Mouse (Mus musculus): Measurements from ENCODE around the gene Asrgl1.
"Not testable (repeated sequence)": the region's sequence is repeated elsewhere in the genome, so short reads cannot be mapped to it uniquely, and the experiment has no call there.

The Asrgl1 gene

DNA sequence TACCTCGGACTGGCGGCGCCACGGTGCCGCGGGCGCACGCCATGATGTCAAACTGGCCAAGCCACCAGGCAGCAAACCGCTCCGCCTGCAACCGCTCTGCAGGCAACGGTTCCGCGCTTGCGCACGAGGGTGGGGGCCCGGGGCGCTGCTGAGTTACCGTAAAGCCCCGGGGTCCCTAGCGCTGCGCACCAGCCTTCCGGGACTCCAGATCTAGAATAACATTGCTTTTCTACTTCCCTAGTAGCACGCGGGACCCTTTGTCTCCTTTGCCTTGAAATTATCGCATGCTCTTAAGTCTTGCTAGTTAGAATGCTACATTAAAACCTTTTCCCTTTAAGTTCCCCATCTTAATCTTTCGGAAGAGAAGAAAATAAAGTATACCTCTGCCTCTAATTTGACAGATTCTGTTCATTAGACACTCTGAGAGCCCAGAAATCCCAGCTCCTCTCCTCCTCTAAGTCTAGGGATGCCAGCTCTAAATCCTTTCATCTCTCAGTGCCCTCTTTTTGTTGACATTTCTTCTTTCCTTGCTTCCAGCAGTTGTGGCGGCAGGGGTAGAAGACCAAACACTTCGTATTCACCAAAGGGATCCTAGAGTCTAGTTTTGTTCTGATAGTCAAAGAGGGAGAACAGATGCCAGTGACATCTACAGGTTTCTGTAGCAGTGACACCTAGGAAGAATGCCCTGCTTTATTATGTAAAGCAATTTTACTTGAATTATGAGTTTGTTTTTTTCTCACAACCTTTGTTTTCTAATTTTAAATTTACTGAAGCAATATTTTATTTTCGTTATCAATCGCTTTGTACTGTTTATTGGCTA, at the start of gene Asrgl1:
TSS of gene Asrgl1 (minus strand) at position 125 of the 820 bp plus-strand sequence.
- peak; percentile 70 to 93 for DNase-seq (ENCODE audit: low spot score in 2 of 2)

DNA sequence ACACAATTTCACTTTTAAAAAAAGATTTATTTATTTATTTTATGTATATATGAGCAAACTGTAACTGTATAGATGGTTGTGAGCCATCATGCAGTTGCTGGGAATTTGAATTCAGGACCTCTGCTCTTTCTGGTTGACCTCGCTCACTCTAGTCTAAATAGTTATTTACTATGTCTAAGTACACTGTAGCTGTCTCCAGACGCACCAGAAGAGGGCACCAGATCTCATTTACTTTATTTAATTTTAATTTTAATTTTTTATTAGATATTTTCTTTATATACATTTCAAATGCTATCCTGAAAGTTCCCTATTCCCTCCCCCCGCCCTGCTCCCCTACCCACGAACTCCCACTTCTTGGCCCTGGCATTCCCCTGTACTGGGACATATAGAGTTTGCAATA, 10.8 kb upstream of the Asrgl1 start:
- DNase-seq (ENCODE audit: low spot score in 2 of 2): no peak

- no peak for DNase-seq (ENCODE audit: low spot score in 2 of 2)
Measured at GRCm38 (mm10) chr19:9143639-9144125, 8.2 kb upstream of the Asrgl1 start.

DNA sequence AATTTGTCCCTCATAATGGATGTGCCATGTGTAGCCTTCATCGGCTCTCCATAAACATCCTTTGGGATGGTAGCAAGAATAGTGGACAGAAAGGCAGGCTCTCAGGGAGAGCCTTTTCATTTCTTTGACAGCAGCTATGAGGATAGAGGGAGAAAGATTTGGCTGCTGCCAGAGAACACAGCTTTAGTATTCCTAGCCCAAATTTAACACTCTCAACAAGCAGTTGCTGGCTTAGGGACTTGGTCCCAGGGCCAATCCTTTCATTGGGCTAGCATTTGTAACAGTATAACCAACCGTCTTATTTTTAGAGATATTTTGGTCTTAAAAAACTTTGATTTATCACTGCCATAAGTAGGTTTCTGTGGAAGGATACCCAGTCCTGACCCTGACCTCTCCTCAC, 7.8 kb upstream of the Asrgl1 start:
- DNase-seq (ENCODE audit: low spot score in 2 of 2): no peak

DNA sequence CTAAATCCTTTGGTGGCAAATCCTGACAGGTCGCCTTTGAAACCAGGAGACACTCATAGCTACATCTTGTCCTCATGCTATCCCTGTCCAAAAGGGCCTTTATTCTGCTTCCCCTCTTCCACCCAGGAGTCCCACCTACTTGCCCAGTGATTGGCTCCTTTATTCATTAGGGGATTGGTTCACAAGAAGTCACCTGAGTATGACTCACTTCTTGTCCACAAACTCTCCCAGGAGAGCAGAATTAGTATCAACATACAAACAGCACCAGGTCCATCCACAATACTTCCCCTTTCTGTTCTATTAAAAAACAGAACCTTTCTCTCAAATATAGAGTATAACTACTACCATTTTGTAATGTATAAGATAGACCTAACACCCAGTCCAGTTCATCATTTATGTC, 4.9 kb upstream of the Asrgl1 start:
- DNase-seq (ENCODE audit: low spot score in 2 of 2): not testable (repeated sequence)

DNA sequence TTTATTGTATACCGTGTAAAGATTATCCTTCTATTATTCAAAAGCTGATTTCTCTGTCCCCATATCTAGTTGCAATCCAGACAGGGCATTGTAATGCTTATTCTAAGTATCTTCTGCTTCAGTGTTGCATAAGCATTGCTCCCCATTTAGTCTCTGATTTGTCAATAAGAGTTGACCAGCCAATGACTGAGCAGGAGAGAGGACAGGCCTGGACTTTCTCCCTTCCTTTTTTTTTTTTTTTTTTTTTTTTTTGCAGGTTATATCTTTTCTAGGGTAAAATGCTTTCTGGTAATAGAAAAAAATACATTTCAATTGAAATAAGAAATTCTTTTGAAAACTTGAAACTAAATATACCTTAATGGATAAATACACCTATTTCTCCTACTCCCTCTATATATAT, 1.7 kb upstream of the Asrgl1 start:
- no peak for DNase-seq (ENCODE audit: low spot score in 2 of 2)

- peak; percentile 36 to 55 for DNase-seq (ENCODE audit: low spot score in 2 of 2)
Measured at GRCm38 (mm10) chr19:9134746-9135511, 507 bp downstream of the Asrgl1 start.

- DNase-seq (ENCODE audit: low spot score in 2 of 2): no peak
Measured at GRCm38 (mm10) chr19:9129996-9130395, 5.4 kb downstream of the Asrgl1 start.

- no peak for DNase-seq (ENCODE audit: low spot score in 2 of 2)
Measured at GRCm38 (mm10) chr19:9128499-9129194, 6.8 kb downstream of the Asrgl1 start.

- DNase-seq (ENCODE audit: low spot score in 2 of 2): not testable (repeated sequence)
Measured at GRCm38 (mm10) chr19:9123986-9124385, 11.4 kb downstream of the Asrgl1 start.

DNA sequence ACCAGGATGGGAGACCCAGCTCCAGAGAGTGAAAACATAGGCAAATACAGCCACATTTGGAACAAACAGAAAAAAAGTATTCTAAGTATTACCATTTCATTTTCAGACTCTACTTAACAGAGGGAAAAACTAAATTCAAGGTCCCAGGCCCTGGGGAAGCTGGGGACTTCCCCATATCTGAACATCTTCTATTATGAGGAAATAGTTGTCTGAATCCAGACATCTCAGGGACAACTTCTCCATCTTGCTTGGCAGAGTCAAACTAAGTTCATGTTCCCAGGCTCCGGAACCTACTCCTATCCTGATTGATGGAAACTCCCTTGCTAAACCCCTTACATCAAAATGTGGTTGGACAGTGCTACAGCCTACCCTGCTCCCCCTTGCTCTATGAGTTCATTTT, 13.0 kb downstream of the Asrgl1 start:
- no peak for DNase-seq (ENCODE audit: low spot score in 2 of 2)

GRCm38 (mm10) chr19:9119655-9120425, 15.6 kb downstream of the Asrgl1 start:
- DNase-seq (ENCODE audit: low spot score in 2 of 2): no peak

DNA sequence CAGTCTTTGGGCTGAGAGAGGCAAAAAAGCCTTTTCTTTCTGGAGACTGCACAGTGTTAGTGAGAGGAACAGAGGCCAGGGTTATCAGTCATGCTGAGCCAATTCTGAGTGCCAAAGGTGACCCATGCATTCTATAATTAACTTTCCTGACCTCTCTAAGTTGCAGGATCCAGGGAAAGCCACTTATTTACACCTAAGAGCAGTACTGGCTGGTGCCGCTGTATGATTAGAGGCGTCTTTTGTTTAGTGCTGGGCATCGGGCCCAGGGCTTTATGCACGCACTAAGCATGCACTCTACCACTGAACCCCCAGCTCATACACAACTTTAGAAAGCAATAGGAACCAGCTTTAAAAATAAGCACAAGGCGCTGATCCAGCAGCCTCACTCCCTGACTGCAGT, 18.2 kb downstream of the Asrgl1 start:
- no peak for DNase-seq (ENCODE audit: low spot score in 2 of 2)

- no peak for DNase-seq (ENCODE audit: low spot score in 2 of 2)
Measured at GRCm38 (mm10) chr19:9116268-9116667, 19.2 kb downstream of the Asrgl1 start.

- no peak for DNase-seq (ENCODE audit: low spot score in 2 of 2)
Measured at GRCm38 (mm10) chr19:9112043-9112442, 23.4 kb downstream of the Asrgl1 start.

DNA sequence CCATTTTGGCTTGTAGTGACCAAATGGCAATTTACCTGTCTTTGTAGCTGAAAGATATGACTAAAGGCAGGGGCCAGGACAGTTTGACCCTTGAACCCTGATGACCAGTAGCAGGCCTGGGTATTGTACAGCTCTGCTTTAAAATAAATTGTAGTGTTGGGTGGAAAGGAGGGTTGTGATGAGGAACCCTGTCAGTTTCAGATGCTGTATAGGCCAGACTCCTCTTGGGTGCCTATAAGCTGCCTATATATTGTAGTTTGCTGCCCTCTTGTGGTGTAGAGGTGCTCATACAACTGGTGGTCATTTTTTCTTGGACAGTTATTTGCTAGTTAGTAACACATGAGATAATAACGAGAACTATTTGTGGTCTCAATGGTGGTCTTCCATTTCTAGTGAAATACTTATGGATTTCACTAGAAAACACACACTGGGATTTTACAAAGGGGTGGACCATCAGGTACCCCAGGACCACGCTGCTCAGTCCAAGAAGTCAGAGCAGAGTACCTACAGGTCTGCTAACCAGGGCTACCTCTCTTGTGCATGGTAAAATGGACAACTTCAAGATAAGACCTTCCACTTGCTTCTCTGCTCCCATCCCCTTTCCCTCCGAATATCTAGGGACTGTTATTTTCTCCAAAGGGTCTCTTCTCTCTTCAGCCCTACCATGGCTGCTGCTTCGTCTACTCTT, 25.1 kb downstream of the Asrgl1 start:
- DNase-seq (ENCODE audit: low spot score in 2 of 2): peak; percentile 22 to 45

GRCm38 (mm10) chr19:9108536-9108935, 26.9 kb downstream of the Asrgl1 start:
- no peak for DNase-seq (ENCODE audit: low spot score in 2 of 2)

- DNase-seq (ENCODE audit: low spot score in 2 of 2): no peak
Measured at GRCm38 (mm10) chr19:9107379-9107755, 28.1 kb downstream of the Asrgl1 start.

DNA sequence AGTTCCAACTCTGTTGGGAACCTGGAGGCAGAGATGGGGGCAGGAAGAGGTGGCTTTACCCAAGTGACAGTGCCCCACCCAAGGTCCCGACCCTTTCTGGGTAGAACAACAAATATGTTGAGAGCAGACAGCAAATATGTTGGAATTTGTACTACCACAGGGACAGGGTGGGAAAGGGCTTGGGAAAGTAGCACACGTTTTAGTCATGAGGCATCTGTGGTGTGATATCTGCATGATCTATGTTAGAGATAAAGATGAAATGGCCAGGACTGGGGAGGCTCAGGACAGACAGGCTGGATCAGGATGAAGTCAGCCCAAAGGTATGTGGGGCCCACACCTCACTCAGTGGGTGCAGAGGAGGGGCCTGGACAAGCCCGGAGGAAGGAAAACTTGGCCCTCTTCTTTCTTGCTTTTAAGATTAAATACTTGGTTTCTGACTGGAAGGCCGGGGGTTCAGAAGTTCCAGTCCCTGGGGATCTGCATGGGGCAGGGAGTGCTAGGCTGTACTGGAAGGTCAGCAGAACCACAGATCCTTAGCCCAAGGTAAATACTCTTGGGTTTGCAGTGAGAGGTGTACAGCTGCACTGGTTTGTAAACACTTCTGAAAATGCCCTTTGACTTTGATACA, 28.6 kb downstream of the Asrgl1 start:
- no peak for DNase-seq (ENCODE audit: low spot score in 2 of 2)

- DNase-seq (ENCODE audit: low spot score in 2 of 2): no peak
Measured at GRCm38 (mm10) chr19:9106096-9106495, 29.3 kb downstream of the Asrgl1 start.
